Mouse (Mus musculus): ENCODE measurements at regions not wholly inside any gene's neighbourhood (a gene's known extent, or its start where the extent isn't known, plus 50 kb on each side); places are given as distances from the start of the nearest gene placed in this dataset.

DNA sequence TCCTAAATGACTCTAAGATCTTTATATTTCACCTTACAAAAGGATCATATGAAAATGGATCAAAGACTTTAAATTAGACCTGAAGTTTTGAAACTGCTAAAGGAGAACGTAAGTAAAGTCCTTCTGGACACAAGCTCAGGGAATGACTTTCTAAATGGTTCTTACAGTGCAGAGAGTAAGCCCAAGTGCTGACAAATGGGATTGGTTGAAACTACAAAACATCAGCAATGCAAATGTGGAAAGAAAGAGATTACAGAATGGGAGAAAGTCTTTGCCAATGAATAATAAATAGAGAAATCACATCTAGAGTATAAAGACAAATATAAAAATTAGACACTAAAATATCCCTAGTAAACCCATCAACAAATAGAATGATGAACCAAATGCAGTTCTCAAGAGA lies 263.9 kb downstream of the Atp10a start:
- no peak for DNase-seq
- intact Hi-C loops (cut with DNase I): no loop called here

DNA sequence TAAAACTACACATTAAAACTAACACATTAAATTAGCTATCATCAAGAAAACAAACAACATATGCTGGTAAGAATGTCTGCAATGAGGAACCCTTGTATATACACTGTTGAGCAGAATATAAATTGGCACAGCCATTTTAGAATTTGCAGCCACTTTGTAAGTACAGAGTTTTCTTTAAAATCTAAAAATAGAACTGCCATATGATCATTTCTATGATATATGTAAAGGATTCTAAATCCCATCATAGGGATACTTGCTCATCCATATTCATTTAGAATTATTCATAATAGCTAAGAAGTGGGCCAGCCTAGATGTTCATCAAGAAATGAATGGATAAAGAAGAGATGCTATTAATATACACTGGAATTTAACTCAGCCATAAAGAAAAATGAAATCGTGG lies 264.3 kb downstream of the Atp10a start:
- no peak for DNase-seq
- intact Hi-C loops (cut with DNase I): no loop called here

DNA sequence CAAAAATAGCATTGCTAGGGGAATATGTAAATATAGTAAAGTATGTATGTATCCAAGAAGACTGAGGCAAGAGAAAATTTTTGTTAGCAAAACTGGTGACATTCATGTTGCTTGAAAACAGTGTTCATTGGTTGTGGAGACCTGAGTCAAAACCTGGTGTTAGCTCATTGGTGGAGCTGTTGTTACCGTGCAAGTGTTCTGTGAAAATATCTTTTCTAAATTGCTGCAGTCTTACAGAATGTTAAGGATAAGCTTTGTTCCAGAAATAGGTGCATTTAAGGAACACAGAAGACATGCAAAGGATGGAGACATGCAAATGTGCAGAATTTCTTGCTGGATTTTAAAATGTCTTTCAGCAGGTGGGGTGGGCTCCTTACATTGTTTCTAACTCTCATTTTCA lies 269.0 kb downstream of the Atp10a start:
- DNase-seq: no peak
- intact Hi-C loops (cut with DNase I): no loop called here

DNA sequence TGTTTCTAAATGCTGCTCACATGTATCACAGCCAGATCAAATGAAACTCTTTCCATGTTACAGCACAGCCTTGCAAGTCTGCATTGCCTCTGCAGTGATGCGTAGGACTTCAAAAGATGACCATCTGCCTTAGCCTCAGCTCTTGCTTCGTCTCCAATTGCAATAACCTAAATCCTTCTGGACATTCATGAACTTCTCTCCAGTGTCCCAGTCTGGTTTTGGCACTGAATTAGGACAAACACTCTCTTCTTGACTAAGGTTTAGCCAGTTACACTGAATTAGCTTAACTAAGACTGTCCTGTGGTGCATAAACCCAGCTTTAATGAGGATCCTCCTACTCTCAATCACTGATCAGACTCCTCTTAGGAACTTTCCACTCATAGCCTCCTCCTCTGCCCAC lies 269.4 kb downstream of the Atp10a start:
- DNase-seq: no peak
- intact Hi-C loops (cut with DNase I): no loop called here

DNA sequence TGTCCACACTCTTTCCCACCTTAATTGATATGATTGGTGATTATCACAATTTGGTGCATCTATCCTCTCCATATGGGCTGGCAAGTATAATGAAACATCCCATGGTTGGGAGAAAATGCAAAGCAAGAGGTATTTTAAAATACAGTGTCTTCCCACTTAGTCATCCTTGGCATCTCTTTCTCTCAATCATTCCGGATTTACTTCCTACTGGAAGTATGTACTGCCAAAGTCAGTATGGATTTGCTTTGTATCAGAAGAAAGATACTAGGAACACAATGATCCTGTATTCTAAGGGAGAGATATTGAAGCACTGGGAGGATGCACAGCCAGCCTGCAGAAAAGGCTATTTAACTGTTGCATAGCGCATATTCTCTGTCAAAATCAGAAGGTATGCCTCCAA lies 271.1 kb upstream of the Ube3a start:
- DNase-seq: no peak
- intact Hi-C loops (cut with DNase I): no loop called here

DNA sequence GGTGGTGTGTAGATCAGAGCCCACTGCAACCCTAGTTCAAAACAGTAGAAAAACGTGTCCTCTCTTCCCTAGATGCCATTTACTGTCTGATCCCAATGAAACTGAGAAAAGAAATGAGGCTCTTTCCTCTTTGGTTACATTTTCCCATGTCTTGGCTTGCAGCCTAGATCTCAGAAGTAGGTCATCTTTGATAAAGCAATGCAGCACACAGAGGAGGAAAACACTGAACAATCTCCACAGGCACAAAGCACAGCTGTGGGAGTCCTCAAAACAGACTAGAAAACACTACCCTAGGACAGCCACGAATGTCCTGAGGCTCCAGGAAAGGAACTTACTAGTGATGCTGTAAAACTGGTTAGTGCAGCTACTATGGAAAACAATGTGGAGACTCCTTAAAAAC lies 221.4 kb upstream of the Ube3a start:
- DNase-seq: peak in 1 of 2 experiments; percentile 3
- intact Hi-C loops (cut with DNase I): no loop called here

DNA sequence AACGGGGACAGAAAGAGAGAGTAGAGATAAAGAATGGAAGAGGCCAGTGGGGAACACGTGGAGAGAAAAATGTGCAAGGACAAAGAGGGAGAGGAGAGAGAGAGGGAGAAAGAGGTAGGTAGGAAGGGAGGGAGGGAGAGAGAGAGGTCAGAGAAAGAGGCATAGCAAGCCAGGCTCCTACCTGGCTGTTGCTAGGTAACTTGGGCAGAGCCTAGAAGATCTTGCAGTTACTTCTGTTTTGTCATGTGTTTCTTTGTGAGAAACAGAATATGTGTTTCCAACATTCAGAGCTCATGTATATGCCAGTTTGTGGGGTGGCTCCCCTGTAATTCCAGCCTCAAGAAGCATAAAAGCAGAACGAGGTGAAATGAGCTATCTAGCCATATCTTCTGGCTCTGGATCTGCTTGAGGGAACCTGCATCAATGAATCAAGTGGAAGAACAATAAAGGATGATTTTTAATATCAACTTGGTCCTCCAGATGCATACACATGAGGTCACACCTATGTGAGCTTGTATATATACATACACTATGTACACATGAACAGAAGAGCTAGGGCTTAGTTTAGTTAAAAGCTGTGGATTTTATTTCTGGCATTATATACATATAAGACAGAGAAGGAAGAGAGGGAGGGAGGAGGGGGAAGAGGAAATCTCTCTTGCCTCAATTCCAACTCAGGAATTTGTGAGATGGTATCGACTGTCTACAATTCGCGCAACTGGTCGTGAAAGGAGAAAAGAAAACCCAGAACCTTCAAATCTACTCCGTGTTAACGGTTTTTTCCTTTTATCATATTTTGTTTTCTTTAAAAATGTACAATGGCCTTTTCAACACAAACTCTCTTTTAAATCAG lies 214.9 kb upstream of the Ube3a start:
- DNase-seq: no peak
- intact Hi-C loops (cut with DNase I): no loop called here

DNA sequence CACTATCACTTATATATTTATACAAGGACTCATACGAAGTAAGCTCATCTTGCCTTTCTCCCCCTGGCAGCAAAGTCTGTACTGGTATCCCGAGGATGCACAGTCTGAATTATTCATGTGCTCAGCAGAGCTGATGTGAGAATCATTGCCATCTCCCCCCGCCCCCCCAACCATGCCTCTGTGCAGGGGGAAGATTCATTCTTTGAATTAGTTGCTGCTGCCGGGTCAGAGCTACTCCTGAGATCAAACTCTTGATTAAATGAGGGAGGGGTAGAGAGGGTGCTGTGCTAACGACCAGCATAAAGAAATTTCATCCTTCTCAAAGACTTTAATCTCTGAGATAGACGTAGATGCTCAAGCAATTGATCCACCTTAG lies 214.3 kb upstream of the Ube3a start:
- intact Hi-C loops (cut with DNase I): no loop called here
- no peak for DNase-seq

DNA sequence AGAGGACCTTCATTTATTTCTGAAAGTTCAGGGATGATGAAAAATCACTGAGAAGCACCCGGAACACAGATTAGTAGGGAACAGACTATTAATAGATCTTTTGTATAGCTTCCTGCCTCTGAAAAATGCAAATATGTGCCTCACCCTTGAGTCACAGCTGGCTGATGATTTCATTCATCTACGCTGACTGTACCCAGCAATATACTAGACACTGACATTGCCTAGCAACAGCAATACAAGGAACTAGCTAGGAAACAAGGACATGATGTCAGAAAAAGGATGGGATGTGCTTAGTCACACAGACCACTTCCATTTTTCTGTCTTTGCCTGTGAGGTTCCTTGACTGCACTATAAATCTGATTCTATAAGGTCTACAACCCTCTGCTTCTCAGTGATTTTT lies 201.1 kb upstream of the Ube3a start:
- intact Hi-C loops (cut with DNase I): no loop called here
- DNase-seq: no peak

Measured in heart, postnatal 14 days (tissue).